Mouse (Mus musculus): Measurements from ENCODE around the gene Vill.
A peak's percentile ranks its signal among the peaks of the same experiment; 100 is the strongest.

Gene Vill

DNA sequence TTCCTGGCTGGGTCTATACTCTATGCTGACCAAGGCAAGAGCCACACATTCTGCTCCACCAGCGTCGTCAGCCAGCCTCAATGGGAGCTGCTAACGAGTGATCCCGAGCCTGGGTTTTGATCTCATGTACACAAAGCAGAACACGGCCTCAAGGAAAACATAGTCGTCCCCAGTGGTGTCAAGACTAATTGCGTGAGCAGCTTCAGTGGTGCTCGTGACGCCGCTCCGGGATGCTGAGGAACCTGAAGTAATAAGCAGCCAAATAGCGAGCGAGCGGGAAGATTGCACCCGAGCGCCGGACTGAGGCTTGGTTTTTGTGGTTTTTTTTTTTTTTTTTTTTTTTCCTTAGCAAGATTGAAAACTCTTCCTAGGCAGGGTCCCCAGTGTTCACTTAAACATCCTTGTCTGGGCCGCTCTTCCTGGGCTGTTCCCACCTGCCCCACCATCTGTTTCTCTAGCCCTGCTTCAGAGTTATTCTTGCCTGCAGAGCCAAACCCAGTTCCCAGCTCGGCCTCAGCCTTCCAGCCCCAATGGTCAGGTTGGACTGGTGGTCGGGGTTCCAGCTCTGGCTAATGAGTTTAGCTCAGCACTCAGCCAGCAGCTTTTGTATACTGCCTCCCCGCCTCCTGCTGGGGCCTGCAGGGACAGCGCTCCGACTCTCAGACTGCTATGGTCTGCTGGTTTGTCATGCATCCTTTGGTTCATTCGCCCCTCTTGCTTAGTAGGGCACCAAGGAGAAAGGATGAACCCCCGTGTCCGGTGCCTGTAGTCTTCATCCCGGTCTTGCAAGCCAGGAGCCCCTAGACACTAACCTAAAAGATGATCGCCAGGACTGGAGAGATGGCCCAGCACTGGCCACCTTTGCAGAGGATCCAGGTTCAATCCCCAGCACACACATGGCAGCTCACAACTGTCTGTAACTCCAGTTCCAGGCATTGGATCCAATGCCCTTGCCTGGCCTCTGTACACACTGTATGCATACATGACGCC, 17.6 kb upstream of the Vill start:
- no peak for DNase-seq (ENCODE audit: low read depth)

DNA sequence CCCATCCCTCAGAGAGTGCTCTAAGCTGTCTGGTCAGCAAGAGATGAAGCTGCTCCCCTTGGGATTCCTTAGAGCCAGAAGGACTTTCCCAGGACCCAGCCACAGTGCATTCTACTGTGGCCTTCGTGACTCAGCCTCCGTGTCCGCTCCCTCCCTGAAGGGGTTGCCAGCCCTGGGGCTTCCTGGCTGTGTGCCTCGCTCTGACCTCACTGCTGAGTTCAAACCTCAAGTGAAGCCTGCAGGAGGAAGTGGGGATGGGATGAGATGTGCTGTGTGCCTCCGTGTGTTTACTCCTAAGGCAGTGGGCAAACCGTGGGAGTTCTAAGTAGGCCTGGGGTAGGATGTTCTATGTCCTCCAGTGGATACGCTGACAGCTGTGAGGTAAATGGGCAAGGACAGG, 16.7 kb upstream of the Vill start:
- DNase-seq (ENCODE audit: low read depth), result peak; percentile 83

GRCm38 (mm10) chr9:119037076-119037730, 15.4 kb upstream of the Vill start:
- DNase-seq (ENCODE audit: low read depth), result peak; percentile 86

DNA sequence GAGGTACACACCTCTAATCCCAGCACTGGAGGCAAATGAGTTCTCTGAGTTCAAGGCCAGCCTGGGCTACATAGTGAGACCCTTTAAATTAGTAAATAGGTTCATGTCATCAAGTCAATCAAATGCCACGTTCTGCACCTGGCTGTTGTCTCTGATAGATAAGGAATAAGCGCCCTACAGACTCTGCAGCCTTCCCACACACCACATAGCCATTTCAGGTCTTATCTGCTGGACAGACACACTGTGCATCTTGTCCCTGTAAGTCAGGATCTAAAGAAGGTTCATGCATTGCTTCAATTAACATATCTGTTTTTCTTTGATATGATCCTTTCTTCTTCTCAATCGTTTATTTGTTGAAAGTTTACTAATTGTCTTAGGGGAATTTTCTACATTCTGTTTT, 14.0 kb upstream of the Vill start:
- no peak for DNase-seq (ENCODE audit: low read depth)

DNA sequence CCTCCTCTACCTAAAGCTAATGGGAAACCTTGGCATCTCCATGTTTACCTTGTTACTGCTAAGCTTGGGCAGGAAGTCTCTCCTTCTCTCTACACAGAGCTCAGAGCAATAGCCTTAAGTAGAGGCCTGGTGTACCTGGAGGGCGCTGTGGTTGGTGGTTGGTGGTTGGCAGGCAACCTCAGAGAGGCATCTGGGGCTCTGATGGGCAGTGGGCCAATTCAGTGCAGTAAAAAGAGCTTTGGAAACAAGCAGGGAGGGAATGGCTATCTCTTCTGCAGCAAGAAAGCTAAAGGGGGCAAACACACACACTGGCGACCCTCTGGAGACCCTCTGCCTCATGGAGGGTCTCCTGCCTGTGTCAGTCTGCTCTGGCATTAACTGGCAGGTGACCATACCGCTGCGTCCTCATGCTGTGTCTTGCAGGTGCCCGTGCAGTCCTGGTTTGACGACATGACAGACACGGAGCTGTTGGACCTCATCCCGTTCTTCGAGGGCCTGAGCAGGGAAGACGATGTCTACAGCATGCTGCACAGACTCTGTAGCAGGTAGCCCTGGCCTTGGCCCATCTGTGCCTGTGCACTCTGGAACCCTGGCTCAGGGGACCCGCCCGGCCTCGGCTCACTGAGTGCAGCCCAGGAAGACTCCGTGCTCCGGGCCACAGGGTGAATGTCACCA, 12.3 kb upstream of the Vill start:
- DNase-seq (ENCODE audit: low read depth), result no peak

GRCm38 (mm10) chr9:119048182-119048903, 4.2 kb upstream of the Vill start:
- no peak for DNase-seq (ENCODE audit: low read depth)

DNA sequence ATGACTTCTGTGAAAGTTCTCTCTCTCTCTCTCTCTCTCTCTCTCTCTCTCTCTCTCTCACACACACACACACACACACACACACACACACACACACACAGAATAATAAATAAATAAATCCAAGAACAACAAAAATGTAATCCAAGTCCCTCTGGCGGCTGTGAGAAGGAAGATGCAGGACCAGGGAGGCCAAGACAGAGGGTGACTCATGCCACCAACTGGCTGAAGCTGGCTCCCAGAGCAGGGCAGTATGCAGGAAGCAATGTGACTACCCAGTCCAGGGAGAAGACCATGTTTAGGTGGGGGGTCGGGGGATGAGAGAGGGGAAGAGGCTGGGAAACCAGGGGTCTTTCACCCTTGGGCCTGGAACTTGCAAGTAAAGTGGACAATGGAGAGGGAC, 1.4 kb upstream of the Vill start:
- peak; percentile 78 for DNase-seq (ENCODE audit: low read depth)

DNA sequence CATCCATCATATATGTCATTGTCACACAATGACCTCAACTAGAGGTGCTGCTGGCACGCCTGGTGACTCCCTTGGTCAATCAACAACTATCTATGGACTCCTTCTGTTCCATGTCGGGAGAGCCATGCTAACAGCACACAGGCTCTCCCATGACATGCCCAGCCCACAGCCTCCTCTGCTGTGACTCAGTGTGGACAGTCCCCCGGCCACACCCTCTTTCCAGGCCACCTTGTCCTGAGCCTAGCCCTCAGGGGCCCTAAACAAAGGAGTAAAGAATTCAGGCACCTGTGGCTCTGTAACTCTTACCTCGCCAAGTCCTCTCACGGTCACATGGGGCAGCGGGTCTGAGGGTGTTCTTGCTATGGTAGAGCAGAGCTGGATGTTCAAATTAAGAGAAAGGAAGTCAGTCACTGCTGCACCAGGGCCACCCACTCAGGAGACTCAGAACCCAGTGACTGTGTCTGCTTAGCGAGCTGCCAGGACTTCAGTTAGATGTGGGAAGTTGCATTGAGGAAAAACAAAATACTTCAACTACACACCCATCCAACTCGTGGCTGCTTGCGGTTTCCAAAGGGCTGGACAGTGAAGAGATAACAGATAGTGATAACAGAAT, 1.5 kb downstream of the Vill start:
- DNase-seq (ENCODE audit: low read depth), result no peak

GRCm38 (mm10) chr9:119055336-119055735, 2.8 kb downstream of the Vill start:
- DNase-seq (ENCODE audit: low read depth), result no peak

- DNase-seq (ENCODE audit: low read depth), result no peak
Measured at GRCm38 (mm10) chr9:119058245-119058644, 5.7 kb downstream of the Vill start.

GRCm38 (mm10) chr9:119060701-119061100, 8.1 kb downstream of the Vill start:
- DNase-seq (ENCODE audit: low read depth), result no peak

- no peak for DNase-seq (ENCODE audit: low read depth)
Measured at GRCm38 (mm10) chr9:119063036-119063644, 10.6 kb downstream of the Vill start.

- peak; percentile 59 for DNase-seq (ENCODE audit: low read depth)
Measured at GRCm38 (mm10) chr9:119064296-119064695, 11.7 kb downstream of the Vill start.

GRCm38 (mm10) chr9:119067601-119068000, 15.0 kb downstream of the Vill start:
- peak; percentile 75 for DNase-seq (ENCODE audit: low read depth)

GRCm38 (mm10) chr9:119068266-119068665, 15.7 kb downstream of the Vill start:
- no peak for DNase-seq (ENCODE audit: low read depth)

- DNase-seq (ENCODE audit: low read depth), result no peak
Measured at GRCm38 (mm10) chr9:119070173-119070825, 17.7 kb downstream of the Vill start.

DNA sequence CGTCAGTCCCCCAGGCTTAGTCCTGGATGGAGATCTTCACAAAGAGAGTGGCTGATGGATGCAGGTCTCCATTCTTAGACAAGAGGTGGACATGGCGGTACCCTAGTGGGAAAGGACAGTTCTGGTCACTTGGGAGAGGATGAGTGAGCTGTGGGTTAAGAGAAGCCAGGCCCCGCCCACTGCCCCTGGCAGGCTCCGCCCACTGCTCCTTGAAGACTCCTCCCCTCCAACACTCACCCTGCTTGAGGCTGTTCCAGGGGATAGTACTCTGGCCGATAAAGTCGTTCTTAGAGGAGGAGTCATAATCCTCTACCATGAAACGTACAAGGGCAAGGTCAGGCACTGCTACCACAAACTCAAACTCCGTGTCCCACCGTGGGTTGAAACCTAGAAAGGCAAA, 19.2 kb downstream of the Vill start:
- no peak for DNase-seq (ENCODE audit: low read depth)

DNA sequence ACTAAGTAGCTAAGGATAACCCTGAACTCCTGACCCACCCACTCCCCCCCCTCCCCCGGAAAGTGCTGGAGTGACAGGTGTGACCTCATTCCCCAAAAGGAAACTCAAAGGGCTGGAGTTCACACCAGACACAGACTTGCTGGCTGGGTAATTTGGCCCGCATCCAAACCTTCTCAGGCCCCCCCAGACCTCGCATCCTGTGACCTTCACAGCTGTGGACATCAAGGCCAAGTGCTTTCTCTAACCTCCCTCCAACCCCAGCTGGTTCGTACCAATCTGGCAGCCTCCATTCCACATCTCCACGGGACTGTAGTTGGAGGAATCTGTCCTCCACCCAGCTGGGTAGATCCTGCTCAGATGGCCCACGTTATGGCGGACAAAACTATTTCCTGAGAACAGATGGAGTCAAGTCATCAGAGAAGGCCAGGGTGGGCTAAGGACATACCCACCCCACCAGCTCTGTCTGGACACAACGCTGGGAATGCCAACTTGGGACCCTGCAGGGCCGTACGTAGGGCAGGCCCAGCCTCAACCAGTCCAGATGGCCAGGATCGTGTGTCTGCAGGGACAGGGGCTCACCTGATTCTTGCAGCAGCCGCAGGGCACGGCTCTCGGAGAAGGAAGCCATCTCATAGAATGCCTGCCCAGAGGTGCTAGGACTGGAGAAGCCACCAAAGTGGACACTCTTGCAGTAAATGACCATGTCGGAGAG, 20.8 kb downstream of the Vill start:
- peak; percentile 88 for DNase-seq (ENCODE audit: low read depth)

GRCm38 (mm10) chr9:119075685-119076084, 23.1 kb downstream of the Vill start:
- DNase-seq (ENCODE audit: low read depth), result peak; percentile 26
